Mouse (Mus musculus) lung, embryonic 14.5 days (tissue): Measurements from ENCODE around the gene Xrcc3. TPM values are rescaled to one million over a fixed set of nuclear protein-coding genes. Genes with fewer than 3 reads are reported as not detected.

Experiments
- ATAC-seq: fragments of 200-750 bp; cut with Nextera tagmentation; 2 replicates; pipeline ENCODE4 v1.8.0; 2017; ENCODE audit warnings: mild to moderate bottlenecking, moderate TSS enrichment, moderate library complexity; ENCODE audit not compliant: insufficient read depth
- DNase-seq: peaks from one replicate; pipeline ENCODE4 v3.0.0-alpha.2; 2015
- H3K27ac ChIP-seq: fragments of 300-500 bp; sonication (generic); 2 replicates; pipeline ENCODE4 v1.5.1; 2014; ENCODE audit warnings: low read depth, mild to moderate bottlenecking, moderate library complexity
- H3K27me3 ChIP-seq: fragments of 300-500 bp; sonication (generic); 2 replicates; pipeline ENCODE4 v1.6.1; 2014; ENCODE audit warnings: low read length, control low read depth; ENCODE audit not compliant: insufficient read depth
- H3K36me3 ChIP-seq: fragments of 300-500 bp; sonication (generic); 2 replicates; pipeline ENCODE4 v1.6.1; 2014; ENCODE audit warnings: control low read depth; ENCODE audit not compliant: insufficient read depth
- H3K4me1 ChIP-seq: fragments of 300-500 bp; sonication (generic); 2 replicates; pipeline ENCODE4 v1.6.1; 2014; ENCODE audit warnings: antibody characterized with exemption, control low read depth; ENCODE audit not compliant: insufficient read depth
- H3K4me2 ChIP-seq: fragments of 300-500 bp; sonication (generic); 2 replicates; pipeline ENCODE4 v1.6.1; 2014; ENCODE audit warnings: mild to moderate bottlenecking
- H3K4me3 ChIP-seq: fragments of 300-500 bp; sonication (generic); 2 replicates; pipeline ENCODE4 v1.5.1; 2014; ENCODE audit warnings: low read depth, low read length
- H3K9ac ChIP-seq: fragments of 300-500 bp; sonication (generic); 2 replicates; pipeline ENCODE4 v1.6.1; 2014
- H3K9me3 ChIP-seq: fragments of 300-500 bp; sonication (generic); 2 replicates; pipeline ENCODE4 v1.6.1; 2016; ENCODE audit warnings: low read depth, low read length, control low read depth
- CTCF ChIP-seq: IDR thresholded peaks from 2 replicates; pipeline ENCODE4 v1.5.1; 2016; ENCODE audit warnings: antibody characterized with exemption, low read depth
- WGBS: fragments of 180-500 bp; shearing (Covaris S2); extraction: QIAGEN DNeasy Blood & Tissue Kit; methylation state at CpG from one replicate; pipeline ENCODE4 v1.1.7; 2014; 5-methylcytosine and 5-hydroxymethylcytosine counted together
- polyA plus RNA-seq: library from polyadenylated mRNA; unstranded; fragments of >200 nt; fragmentation: Nextera tagmentation; extraction: Ambion mirVana; gene quantifications from 2 replicates; pipeline ENCODE4 v1.2.1, GENCODE M21; 2014

The Xrcc3 gene
- polyA plus RNA-seq, 1 experiment from 2014 or later: 15.7 TPM

DNA sequence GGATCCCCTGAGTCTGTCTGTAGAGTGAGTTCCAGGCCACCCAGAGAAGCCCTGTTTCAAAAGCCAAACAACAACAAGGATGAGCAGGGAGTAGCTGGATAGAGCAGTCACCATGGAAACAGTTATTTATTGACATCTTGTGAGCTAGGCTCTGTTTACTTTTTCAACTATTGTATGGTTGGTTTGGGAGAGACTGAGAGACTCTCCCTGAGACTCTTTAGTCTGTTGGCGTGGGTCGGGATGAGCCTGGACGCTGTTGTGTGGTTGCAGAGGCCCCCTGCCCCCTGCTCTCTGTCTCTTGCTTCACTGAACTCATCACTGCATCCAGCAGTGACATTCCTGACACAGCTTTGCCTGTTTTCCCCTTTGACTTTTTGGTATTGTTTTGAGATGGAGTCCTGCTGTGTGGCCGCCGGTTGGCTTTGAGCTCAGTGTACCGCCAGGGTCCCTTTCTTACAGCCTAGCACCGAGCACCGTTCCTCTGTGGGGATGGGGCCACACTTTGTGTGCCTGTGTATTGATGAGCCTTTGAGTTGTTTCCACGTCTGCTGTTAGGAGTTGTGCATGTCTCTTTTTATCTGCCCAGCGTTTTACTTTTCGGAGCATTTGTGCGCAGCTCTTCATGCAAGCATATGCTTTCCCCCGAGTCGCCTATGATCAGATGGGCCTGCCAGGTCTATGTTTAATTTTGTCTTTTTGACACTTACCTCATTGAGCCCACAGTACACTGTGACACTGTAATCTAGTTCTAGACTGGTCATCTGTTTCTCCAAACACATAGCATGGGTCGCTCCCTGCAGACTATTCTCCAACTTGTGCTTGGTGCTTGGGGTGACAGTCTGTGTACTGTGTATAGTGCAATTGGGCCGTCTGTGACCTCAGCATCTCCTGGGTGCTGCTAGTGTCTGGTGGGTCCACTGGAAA is 47.1 kb downstream of the Xrcc3 start:
- Histone ChIP-seq H3K4me3 (no peak overlapping the region), H3K27ac (no peak overlapping the region), H3K4me1 (peaks cover 8% of the 10 kb centered on the region; the same call in 1 of the 2 replicates), H3K4me2 (no peak overlapping the region), H3K27me3 (no peaks in the 10 kb centered on the region), H3K36me3 (peaks cover 21% of the 10 kb centered on the region; the same call in 1 of the 2 replicates), H3K9ac (no peak overlapping the region), H3K9me3 (no peaks in the 10 kb centered on the region)
- 52% methylated on average over 16 of the region's 16 CpGs for WGBS
- peak; percentile 31 for DNase-seq
- ATAC-seq: no peak
- TF ChIP-seq CTCF: no peak

DNA sequence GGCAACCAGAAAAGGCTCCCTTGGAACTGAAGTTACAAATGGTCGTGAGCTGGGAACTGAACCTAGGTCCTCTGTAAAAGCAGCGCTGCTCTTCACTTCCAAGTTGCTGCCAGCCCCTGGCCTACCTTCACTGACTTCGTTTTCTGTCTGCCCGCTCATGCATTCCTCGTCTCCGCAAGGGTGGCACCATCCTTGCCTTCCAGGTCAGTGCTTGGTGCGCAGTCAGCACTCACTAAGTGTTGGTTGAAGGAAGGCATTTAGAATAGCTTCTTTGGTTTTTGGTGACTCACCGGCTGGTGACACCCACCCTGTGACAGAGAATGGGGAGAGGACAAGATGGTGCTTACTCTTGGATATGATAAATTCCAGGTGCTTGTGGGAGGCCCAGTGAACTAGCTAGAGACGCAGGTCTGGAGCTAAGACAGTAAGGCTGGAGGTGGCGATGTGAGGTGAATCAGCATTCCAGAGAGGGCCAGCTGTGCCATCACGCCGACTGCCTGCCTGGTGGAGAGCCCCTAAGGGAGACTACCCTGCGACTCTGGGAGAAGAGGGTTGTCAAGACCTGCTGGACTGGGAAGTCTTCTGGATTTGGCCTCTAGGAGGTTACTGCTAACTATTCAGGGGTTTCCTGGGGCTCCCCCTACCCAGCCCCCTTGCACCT is 50.9 kb downstream of the Xrcc3 start:
- ATAC-seq: no peak
- Histone ChIP-seq H3K27me3 (no peaks in the 10 kb centered on the region), H3K27ac (no peak overlapping the region), H3K9me3 (no peaks in the 10 kb centered on the region), H3K4me1 (peaks cover 18% of the 10 kb centered on the region), H3K4me3 (no peak overlapping the region), H3K36me3 (peaks cover 21% of the 10 kb centered on the region; the same call in 1 of the 2 replicates), H3K4me2 (no peak overlapping the region), H3K9ac (no peak overlapping the region)
- WGBS: 91% methylated on average over 13 of the region's 13 CpGs
- no peak for DNase-seq
- no peak for TF ChIP-seq CTCF

DNA sequence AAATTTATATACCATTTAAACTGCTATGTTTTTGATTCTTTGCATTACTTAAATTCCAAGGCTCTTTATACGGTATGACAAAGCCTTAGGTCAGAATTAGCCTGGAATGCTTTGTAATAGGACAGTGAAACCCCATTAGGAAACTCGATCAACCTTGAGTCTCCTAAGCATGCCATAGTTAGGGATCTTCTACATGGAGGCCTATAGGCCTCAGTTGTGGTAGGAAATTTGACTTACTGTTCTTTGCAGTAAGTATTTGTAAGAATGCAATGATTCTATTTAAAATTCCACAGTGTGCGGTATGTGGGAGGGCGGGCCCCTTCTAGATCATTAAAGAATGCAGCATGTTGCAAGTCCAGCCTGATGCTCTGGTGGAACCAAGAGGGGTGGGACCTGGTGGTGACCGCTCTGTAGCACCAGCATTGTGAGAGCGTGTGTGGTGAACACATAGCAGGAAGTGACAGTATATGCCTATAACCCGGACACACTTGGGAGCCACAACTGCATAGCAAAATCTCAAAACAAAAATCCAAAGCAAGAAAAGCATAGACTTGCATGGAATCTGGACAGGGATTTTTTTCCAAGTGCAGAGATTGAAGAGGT is 53.3 kb downstream of the Xrcc3 start:
- Histone ChIP-seq H3K4me2 (peak overlapping the region; percentile 99), H3K27ac (no peak overlapping the region), H3K4me3 (peak overlapping the region; percentile 93), H3K36me3 (peaks cover 17% of the 10 kb centered on the region; the same call in 1 of the 2 replicates), H3K9me3 (no peaks in the 10 kb centered on the region), H3K4me1 (peaks cover 18% of the 10 kb centered on the region), H3K27me3 (no peaks in the 10 kb centered on the region), H3K9ac (peak overlapping the region; percentile 92)
- DNase-seq: peak; percentile 31
- no peak for ATAC-seq
- 51% methylated on average over 7 of the region's 7 CpGs for WGBS
- TF ChIP-seq CTCF: no peak

DNA sequence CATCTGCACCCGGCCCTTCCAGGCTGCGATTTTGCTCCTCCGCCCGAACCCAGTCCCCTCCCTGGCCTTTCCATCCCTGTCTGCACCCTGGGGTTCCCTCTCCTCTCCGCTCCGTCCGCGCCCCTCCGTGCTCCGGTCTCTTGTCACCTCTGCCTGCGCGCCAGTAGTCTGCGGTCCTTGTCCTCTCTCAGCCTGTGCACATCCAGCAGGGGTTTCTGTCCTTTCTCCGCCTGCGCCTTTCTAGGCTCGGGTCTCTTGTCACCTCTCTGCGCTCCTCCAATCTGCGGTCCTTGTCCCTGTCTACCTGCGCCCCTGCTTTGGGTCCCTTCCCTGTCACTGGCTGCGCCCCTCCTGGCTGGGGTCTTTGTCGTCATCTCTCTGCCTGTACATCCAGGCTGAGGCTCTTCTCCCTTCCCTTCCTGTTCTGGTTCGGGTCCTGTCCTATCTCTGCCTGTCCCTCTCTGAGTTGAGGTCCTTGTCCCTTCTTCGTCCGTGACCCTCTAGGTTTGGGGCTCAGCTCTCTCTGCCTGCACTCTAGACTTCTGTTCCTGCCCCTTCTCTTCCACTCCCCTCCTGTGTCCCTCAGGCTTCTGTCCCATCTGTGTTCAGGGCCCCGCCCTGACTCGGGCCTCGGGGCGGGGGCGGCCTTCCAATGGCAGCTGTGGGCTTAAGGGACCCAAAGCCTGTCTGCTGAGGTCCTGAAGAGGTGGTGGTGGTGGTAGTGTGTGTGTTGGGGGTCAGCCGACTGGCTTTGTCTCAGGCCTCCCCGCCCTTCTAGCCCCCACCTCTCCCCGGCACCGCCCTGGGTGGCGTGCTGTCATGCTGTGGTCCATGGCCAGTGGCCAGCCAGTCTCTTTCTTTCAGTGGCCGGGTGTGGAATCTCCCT is 54.3 kb downstream of the Xrcc3 start:
- peak overlapping the region; percentile 93 for H3K4me3 ChIP-seq
- peaks cover 18% of the 10 kb centered on the region for H3K4me1 ChIP-seq
- H3K27ac ChIP-seq: peak overlapping the region; percentile 87
- peak overlapping the region; percentile 92 for H3K9ac ChIP-seq
- TF ChIP-seq CTCF: 0 out of 2 replicates have a peak, but pooled peaks have one; percentile 3
- no peaks in the 10 kb centered on the region for H3K9me3 ChIP-seq
- peaks cover 17% of the 10 kb centered on the region; the same call in 1 of the 2 replicates for H3K36me3 ChIP-seq
- WGBS: under 1% methylated on average over 35 of the region's 35 CpGs
- H3K4me2 ChIP-seq: peak overlapping the region; percentile 99
- peak; percentile 59 for ATAC-seq
- H3K27me3 ChIP-seq: no peaks in the 10 kb centered on the region
- DNase-seq: peak; percentile 57

DNA sequence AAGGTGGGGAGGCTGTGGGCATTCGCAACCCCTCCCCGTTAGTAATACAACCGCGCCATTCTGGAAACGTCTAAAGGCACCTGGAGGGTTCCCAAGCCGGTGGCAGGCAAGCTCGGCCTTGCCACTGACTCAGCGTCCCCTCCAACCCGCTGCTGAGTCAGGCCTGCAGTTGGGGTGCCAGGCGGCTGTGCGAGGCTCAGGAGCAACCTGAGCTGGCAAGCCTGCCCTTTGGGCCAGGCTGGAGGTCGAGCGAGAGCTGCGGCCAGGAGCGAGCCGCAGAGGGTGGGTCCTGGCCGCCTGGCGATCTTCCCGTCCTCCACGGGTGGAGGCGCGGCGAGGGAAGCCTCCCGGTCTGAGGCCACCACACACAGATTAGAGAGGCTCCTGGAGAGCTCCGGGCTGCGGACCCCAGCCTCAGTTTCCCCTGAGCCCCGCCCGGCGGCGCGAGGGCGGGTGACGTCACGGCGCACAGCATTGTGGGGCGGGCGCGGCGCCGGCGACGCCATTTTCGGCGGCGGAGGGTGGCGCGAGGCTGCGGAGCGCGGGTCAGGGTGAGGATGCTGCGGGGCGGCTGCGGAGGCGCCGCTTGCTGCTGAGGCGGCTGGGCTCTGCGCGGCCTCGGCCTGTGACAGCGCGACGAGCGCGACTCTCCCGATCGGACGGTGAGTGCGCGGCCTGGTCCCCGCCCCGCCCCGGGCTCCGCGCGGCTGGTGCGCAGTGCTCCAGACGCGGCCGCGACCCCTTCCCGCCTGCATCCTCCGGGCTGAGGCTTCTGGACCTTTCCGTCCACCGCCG is 55.1 kb downstream of the Xrcc3 start, which contains the start of gene Klc1:
Klc1 (plus strand) TSS at position 469 of the 795 bp plus-strand sequence.
- Histone ChIP-seq H3K4me3 (peak within 1 kb of the TSS; percentile 93), H3K9ac (peak within 1 kb of the TSS; percentile 92), H3K27ac (peak within 1 kb of the TSS; percentile 87), H3K27me3 (no peaks in the 10 kb centered on the region), H3K4me1 (peaks cover 18% of the 10 kb centered on the region), H3K9me3 (no peaks in the 10 kb centered on the region), H3K36me3 (peaks cover 11% of the 10 kb centered on the region; the same call in 1 of the 2 replicates), H3K4me2 (peak within 1 kb of the TSS; percentile 99)
- ATAC-seq (peak; percentile 73), DNase-seq (peak; percentile 87)
- WGBS: under 1% methylated on average over 70 of the region's 85 CpGs
- TF ChIP-seq CTCF: no peak
